Mouse (Mus musculus): ENCODE measurements around the gene 5730522E02Rik. TPM values are rescaled to one million over a fixed set of nuclear protein-coding genes. Genes with fewer than 3 reads are reported as not detected.

5730522E02Rik gene
- polyA plus RNA-seq, 1 experiment from 2014 or later, result 1.3 TPM

DNA sequence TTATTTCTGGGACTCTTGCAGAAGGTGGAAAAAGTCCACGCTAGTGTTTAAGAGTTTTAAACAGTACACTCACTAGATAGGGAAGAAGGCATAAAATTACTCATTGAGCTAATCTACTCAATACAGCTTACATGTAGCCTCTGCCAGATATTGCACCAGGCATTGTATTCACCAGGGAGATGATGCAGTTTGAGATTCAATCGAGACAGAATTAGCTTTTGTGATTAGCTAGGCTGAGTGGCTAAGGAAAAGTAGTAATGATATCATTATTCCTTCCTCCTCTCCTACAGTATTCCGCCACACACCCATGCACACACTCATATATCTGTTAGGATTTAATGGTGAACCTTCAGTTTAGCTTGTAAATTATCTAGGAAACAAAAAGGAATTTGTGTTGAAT lies 615.8 kb downstream of the 5730522E02Rik start:
- Histone ChIP-seq H3K9ac (ENCODE audit: low read depth, low read length) (no peak overlapping the region), H3K4me3 (ENCODE audit: low read depth, low read length) (no peak overlapping the region), H3K4me1 (replicated peaks; ENCODE audit: control insufficient read depth, insufficient read depth, low read length) (no peaks in the 10 kb centered on the region), H3K27ac (ENCODE audit: low read depth, low read length) (no peak overlapping the region), H3K9me3 (ENCODE audit: control insufficient read depth, low read length) (no peaks in the 10 kb centered on the region), H3K27me3 (replicated peaks; ENCODE audit: control insufficient read depth, insufficient read depth, low read length) (no peaks in the 10 kb centered on the region), H3K4me2 (no peak overlapping the region), H3K36me3 (ENCODE audit: control insufficient read depth, insufficient read depth, low read length) (no peaks in the 10 kb centered on the region)
- ATAC-seq (replicated peaks; ENCODE audit: low FRiP score) (no peak), DNase-seq (ENCODE audit: low spot score) (no peak)
- WGBS, result 71% methylated on average over 3 of the region's 3 CpGs

DNA sequence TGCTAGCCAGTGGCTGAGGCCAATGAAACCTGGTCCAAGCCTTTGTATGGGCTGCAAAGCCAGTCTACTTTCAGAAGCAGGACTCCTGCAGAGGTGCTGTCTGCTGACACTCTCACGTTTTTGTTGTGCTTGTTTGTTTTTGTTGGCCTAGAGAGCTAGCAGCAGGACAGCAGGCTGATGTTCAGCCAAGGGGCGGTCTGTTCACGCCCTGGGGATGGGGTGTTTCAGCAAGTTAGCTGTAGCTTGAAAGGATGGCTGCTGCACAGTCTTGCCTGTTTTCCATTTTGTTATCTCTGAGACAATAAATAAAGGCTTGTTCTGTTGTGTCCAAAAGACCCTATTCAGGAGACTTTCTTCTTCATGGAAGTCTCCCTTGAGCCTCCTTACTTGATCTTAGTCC lies 618.3 kb downstream of the 5730522E02Rik start:
- H3K9ac ChIP-seq (ENCODE audit: low read depth, low read length), result no peak overlapping the region
- H3K9me3 ChIP-seq (ENCODE audit: control insufficient read depth, low read length), result no peaks in the 10 kb centered on the region
- DNase-seq (ENCODE audit: low spot score) (no peak), ATAC-seq (replicated peaks; ENCODE audit: low FRiP score) (no peak)
- H3K4me3 ChIP-seq (ENCODE audit: low read depth, low read length), result no peak overlapping the region
- H3K27me3 ChIP-seq (replicated peaks; ENCODE audit: control insufficient read depth, insufficient read depth, low read length), result no peaks in the 10 kb centered on the region
- H3K36me3 ChIP-seq (ENCODE audit: control insufficient read depth, insufficient read depth, low read length), result no peaks in the 10 kb centered on the region
- no peaks in the 10 kb centered on the region for H3K4me1 ChIP-seq (replicated peaks; ENCODE audit: control insufficient read depth, insufficient read depth, low read length)
- no peak overlapping the region for H3K4me2 ChIP-seq
- 23% methylated on average over 3 of the region's 3 CpGs for WGBS
- H3K27ac ChIP-seq (ENCODE audit: low read depth, low read length), result no peak overlapping the region

DNA sequence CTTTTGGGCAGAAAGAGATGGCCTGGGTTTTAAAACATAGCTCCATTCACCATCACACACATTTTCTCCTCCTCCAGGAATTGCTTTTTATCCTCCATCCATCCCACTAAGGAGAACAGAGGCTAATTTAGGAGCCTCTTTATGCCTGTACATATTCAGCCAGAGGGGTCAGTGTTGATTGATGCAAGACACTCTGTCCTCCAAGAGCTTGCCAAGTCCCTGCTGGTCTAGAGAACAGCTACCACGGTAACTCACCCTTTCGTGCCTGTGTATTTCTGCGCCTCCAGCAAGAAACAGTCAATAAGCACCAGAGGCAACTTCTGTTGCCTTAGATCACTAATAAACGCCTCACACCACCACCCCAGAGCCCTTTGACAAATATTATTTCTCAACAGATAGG lies 620.3 kb downstream of the 5730522E02Rik start:
- Histone ChIP-seq H3K27me3 (replicated peaks; ENCODE audit: control insufficient read depth, insufficient read depth, low read length) (no peaks in the 10 kb centered on the region), H3K4me2 (no peak overlapping the region), H3K36me3 (ENCODE audit: control insufficient read depth, insufficient read depth, low read length) (no peaks in the 10 kb centered on the region), H3K4me3 (ENCODE audit: low read depth, low read length) (no peak overlapping the region), H3K27ac (ENCODE audit: low read depth, low read length) (no peak overlapping the region), H3K9ac (ENCODE audit: low read depth, low read length) (no peak overlapping the region), H3K4me1 (replicated peaks; ENCODE audit: control insufficient read depth, insufficient read depth, low read length) (no peaks in the 10 kb centered on the region), H3K9me3 (ENCODE audit: control insufficient read depth, low read length) (no peaks in the 10 kb centered on the region)
- no peak for DNase-seq (ENCODE audit: low spot score)
- no peak for ATAC-seq (replicated peaks; ENCODE audit: low FRiP score)
- 68% methylated on average over 4 of the region's 4 CpGs for WGBS

DNA sequence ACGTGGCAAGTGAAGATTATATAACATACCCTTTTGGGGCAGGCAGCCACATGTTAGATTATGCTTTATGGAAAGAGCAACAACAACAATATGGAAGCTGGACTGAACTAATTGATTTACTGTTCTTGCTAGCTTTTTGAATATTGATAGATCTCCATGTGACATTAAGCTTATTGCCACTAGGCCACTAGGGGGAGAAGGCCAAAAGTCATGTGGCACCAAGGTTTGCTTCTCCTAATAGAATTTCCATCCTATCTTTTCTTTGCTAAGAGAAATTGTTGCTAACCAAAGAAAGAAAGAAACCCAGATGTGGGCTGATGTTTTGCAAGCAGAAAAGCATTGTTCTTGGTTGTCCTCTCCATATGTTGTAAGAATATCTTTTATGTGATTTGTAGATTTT lies 621.1 kb downstream of the 5730522E02Rik start:
- no peaks in the 10 kb centered on the region for H3K36me3 ChIP-seq (ENCODE audit: control insufficient read depth, insufficient read depth, low read length)
- 59% methylated on average over 1 of the region's 1 CpGs for WGBS
- DNase-seq (ENCODE audit: low spot score) (no peak), ATAC-seq (replicated peaks; ENCODE audit: low FRiP score) (no peak)
- H3K27ac ChIP-seq (ENCODE audit: low read depth, low read length), result no peak overlapping the region
- H3K9me3 ChIP-seq (ENCODE audit: control insufficient read depth, low read length), result no peaks in the 10 kb centered on the region
- H3K4me1 ChIP-seq (replicated peaks; ENCODE audit: control insufficient read depth, insufficient read depth, low read length), result no peaks in the 10 kb centered on the region
- no peak overlapping the region for H3K4me3 ChIP-seq (ENCODE audit: low read depth, low read length)
- no peak overlapping the region for H3K9ac ChIP-seq (ENCODE audit: low read depth, low read length)
- H3K27me3 ChIP-seq (replicated peaks; ENCODE audit: control insufficient read depth, insufficient read depth, low read length), result no peaks in the 10 kb centered on the region
- H3K4me2 ChIP-seq, result no peak overlapping the region

DNA sequence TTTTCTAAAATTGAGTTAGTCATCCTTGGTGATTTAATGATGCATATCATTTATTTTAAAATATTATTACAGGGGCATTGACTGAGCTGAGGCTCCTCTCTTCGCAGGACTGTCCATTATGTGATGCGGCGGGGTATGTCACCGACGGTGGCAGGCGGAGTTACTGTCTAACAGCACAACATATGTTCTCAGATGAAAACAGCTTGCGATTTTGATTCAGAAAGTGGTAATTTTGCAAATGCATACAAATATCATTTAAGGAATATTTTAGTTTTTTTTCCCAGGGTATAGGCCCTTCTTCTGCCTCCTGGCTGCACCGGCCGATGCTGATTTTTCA lies 636.5 kb downstream of the 5730522E02Rik start:
- WGBS, result 94% methylated on average over 9 of the region's 9 CpGs
- Histone ChIP-seq H3K4me1 (replicated peaks; ENCODE audit: control insufficient read depth, insufficient read depth, low read length) (no peaks in the 10 kb centered on the region), H3K27me3 (replicated peaks; ENCODE audit: control insufficient read depth, insufficient read depth, low read length) (no peaks in the 10 kb centered on the region), H3K36me3 (ENCODE audit: control insufficient read depth, insufficient read depth, low read length) (no peaks in the 10 kb centered on the region), H3K27ac (ENCODE audit: low read depth, low read length) (no peak overlapping the region), H3K4me2 (no peak overlapping the region), H3K9ac (ENCODE audit: low read depth, low read length) (no peak overlapping the region), H3K9me3 (ENCODE audit: control insufficient read depth, low read length) (no peaks in the 10 kb centered on the region), H3K4me3 (ENCODE audit: low read depth, low read length) (no peak overlapping the region)
- no peak for DNase-seq (ENCODE audit: low spot score)
- ATAC-seq (replicated peaks; ENCODE audit: low FRiP score), result no peak

DNA sequence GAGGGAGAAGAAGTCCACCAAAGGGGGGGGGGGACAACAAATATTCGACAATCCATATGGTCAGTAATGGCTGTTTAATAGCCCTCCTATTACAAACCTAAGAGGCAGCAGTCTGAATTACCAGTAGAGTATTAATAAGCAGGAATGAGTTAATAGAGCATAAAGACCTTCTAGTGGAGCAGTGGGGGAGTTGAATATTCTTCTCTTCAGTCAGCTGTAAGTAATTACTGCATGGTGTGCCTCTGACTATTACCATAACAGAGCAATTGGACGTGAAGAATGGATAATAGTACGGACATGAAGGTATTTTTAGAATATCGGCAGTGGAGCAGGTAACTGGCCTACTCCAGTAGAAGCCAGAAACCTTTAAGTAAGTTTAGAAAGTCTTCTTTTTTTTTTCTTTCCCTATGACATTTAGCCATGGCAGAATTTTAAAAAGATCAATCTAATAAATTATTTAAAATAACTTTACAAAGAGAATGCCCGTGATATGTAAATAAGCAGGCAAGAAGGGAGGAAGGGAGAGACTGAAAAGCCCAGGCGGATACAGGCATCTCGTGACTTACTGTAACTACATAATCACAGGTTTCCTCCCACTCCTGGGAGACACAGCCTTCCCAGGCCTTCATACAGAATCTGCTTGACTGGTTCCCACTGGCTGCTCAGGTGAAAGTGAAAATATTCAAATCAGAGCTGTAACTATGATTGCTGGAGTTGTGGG lies 637.0 kb downstream of the 5730522E02Rik start:
- H3K9ac ChIP-seq (ENCODE audit: low read depth, low read length), result no peak overlapping the region
- ATAC-seq (replicated peaks; ENCODE audit: low FRiP score), result no peak
- no peaks in the 10 kb centered on the region for H3K27me3 ChIP-seq (replicated peaks; ENCODE audit: control insufficient read depth, insufficient read depth, low read length)
- no peak overlapping the region for H3K4me3 ChIP-seq (ENCODE audit: low read depth, low read length)
- no peaks in the 10 kb centered on the region for H3K9me3 ChIP-seq (ENCODE audit: control insufficient read depth, low read length)
- no peaks in the 10 kb centered on the region for H3K36me3 ChIP-seq (ENCODE audit: control insufficient read depth, insufficient read depth, low read length)
- WGBS, result 74% methylated on average over 7 of the region's 7 CpGs
- no peak for DNase-seq (ENCODE audit: low spot score)
- H3K4me2 ChIP-seq, result no peak overlapping the region
- no peak overlapping the region for H3K27ac ChIP-seq (ENCODE audit: low read depth, low read length)
- H3K4me1 ChIP-seq (replicated peaks; ENCODE audit: control insufficient read depth, insufficient read depth, low read length), result no peaks in the 10 kb centered on the region

DNA sequence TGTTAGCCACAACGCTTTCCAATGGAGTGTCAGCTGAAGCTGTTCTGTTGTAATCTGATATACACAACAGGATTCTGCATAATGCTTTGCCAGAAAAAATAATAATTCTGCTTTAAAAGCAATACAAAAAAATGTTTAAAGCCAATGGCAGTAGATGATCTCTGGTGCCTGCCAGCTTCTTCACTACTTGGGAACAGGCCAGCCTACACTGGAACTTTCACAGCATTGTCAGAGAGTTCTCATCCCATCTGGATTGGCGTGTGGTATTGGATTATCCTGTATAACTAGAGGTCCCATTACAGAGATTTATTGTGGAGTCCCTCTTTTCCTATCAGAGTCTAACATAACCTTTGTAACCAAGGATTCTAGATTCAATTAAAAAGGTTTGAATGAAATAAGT lies 639.2 kb downstream of the 5730522E02Rik start:
- Histone ChIP-seq H3K27ac (ENCODE audit: low read depth, low read length) (no peak overlapping the region), H3K36me3 (ENCODE audit: control insufficient read depth, insufficient read depth, low read length) (no peaks in the 10 kb centered on the region), H3K9me3 (ENCODE audit: control insufficient read depth, low read length) (no peaks in the 10 kb centered on the region), H3K4me2 (no peak overlapping the region), H3K4me3 (ENCODE audit: low read depth, low read length) (no peak overlapping the region), H3K4me1 (replicated peaks; ENCODE audit: control insufficient read depth, insufficient read depth, low read length) (no peaks in the 10 kb centered on the region), H3K9ac (ENCODE audit: low read depth, low read length) (no peak overlapping the region), H3K27me3 (replicated peaks; ENCODE audit: control insufficient read depth, insufficient read depth, low read length) (no peaks in the 10 kb centered on the region)
- no peak for ATAC-seq (replicated peaks; ENCODE audit: low FRiP score)
- no peak for DNase-seq (ENCODE audit: low spot score)
- 72% methylated on average over 2 of the region's 2 CpGs for WGBS

Small RNA genes within 50 kb of the gene (microRNA-seq; reads per million reads assigned to microRNA genes)
- gene Mir6372 (ENCODE audit: borderline number of aligned reads), result not detected

Other genes with a start within 250 kb of the 5730522E02Rik start
- gene Fancl, start 175.4 kb upstream of the 5730522E02Rik start, polyA plus RNA-seq (2014; fragmentation: Nextera tagmentation; extraction: Ambion mirVana), result 28.8 and 32.8 TPM in 2 replicates